Mouse (Mus musculus) megakaryocyte, adult 5-6 weeks (primary cell): Measurements from ENCODE around the gene Tnfrsf19. TPM values are rescaled to one million over a fixed set of nuclear protein-coding genes. Genes with fewer than 3 reads are reported as not detected.

Source experiments
- ATAC-seq: 2 replicates; pipeline ENCODE4 v1.8.0; 2016; ENCODE audit warnings: mild to moderate bottlenecking, inconsistent platforms; ENCODE audit not compliant: poor library complexity, severe bottlenecking
- total RNA-seq, 2 experiments: library from RNA; stranded (forward) in 1 of 2; stranded (reverse) in 1 of 2; fragments of 153-499, 151-499 nt in 1 of 2; fragments of 221-1000, 200-1000 nt in 1 of 2; gene quantifications; 2 replicates each; pipeline versions ENCODE4 v1.2.3 to v1.2.4; 2015 to 2017

Tnfrsf19 gene
- total RNA-seq (2015) (0.16 TPM in 1 of 2 replicates, not detected in the other), total RNA-seq (2017) (0.29 and 0.45 TPM in 2 replicates)

DNA sequence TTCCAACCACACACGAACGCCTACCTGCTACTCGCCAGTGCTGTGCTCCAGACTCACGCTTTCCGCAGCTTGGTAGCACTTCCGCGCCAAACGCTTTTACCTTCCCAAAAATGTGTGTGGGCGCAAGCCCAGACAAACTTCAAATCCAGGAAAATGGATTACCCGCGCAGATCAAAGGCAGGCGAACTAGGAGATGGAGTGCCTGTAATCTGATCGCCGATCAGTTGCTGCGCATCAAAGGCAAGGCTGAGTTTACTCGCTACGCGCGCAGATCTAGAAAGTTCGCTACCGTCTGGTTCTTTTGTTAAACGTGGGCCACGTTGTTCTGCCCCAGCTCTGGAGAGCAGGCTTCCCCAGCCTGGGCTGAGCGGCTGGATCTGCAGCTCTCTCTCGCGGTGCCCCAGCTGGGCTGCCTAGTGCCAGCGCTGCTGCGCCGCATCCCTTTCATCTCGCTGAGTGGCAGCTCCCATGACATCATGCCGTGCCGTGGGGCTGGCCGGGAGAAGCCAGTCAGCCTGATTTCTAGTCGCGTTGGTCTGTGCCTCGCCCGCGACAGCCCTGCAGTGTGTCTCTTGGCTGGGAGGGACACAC lies at the start of gene Tnfrsf19:
Gene Tnfrsf19, minus strand, starts transcription at position 400 of the 591 bp plus-strand sequence.
- ATAC-seq, result peak; percentile 66

DNA sequence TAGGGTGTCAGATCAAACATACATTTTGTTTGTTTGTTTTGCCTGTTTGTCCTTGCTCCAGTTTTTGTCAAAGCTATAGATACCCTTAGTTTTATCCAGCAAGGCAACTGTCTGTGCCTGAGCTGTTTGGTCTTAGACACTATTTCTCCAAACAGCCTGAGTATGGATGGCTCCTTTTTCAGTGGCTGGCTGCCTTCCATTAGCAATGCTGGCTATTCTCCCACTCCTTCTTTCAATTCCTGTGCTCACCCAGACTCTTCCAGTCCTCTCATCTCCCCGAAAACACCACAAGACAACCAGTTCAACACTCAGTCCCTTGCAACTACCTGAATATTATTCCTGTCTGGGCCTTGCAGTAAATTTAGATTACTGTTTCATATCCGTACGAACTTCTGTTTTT lies 45.8 kb upstream of the Tnfrsf19 start:
- ATAC-seq, result no peak

DNA sequence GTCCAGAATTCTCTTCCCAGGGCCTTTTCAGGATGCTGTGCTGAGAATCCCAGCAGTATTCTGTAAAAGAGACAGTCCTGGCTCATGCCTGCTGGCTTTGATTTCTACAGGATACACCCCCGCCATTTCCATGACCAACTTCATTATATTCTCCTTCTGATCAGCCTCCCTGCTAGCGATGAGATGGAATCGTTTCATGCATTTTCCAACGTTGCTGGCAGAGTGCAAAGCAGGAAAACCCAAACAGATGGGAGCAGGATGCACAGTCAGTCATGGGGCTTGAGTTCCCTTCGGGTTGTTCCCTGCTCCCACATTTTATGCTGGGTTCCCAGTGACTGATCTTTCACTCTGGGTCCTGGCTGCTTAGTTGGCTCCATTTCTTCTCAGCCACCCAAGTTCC lies 44.7 kb upstream of the Tnfrsf19 start:
- ATAC-seq, result no peak

DNA sequence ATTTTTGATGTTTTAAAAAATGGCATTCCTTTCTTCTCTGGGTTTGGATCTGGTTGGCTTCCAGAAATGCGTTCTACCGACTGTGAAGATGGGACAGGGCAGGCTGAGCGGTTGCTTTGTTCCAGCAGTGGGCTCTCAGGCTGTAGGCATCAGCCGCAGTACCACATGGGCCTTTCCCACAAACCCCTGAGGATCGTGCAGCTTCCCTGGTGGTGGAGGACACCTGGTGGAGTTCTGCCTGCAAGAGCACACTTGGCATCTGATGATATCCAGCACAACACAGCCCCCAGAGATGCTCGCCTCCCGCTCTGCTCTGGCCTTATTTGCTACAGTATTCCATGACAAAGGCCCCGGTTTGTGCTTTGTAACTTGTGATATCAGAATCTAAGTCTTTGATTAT lies 41.9 kb upstream of the Tnfrsf19 start:
- ATAC-seq, result no peak

DNA sequence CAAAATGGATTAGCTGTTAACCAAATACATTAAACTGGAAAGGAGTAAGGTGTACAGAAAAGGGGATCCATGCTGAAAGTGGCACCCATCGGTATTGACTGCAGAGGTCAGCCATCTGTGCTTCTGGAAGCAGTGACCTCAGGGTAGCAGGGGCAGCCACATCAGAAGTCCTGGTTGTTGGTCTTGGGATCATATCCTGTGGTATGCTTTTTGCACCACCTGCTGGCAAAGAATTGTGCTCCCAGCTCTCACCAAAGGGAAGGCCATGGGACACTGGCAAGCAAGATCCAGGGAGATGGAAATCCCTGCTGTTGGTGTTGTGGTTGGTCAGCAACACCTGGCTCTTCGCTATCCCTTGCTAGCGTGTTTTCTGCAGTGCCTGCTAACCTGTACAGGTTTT lies 39.0 kb upstream of the Tnfrsf19 start:
- no peak for ATAC-seq

DNA sequence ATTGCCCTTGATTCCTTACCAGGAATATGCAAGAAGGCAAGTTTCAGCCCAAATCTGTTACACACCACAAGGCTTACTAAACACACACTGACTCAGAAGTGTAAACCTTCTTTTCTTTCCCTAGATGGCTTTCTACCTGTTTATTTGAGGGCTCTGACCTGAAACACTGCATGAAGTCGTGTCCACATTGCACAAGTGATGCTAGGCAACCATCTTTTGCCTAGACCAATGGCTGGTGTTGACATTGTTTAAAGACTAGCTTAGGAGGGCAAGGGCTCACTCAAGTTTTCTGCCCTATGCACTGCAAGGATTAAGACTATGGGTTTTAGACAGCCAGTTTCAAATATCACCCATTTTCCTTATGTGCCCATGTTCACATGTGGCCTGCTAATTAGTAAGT lies 23.3 kb upstream of the Tnfrsf19 start:
- ATAC-seq, result no peak

DNA sequence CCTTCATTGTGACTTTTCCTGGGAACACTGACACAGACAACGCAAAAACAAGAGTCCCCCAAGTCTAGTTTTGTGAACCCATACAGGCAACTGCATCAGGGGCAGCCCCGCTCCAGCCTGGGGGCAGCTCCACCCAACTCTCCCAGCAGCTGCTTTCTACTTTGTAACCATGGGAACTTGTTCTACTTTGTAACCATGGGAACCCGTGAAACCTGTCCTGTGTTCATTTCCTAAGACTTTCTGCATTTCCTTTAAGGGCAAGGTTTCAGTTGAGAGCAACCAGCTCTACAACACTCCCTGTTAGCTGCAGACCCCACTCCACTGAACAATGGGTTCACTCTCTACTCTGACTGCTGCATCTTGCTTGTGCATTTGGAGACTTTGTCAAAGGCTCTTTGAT lies 15.4 kb upstream of the Tnfrsf19 start:
- ATAC-seq, result no peak

DNA sequence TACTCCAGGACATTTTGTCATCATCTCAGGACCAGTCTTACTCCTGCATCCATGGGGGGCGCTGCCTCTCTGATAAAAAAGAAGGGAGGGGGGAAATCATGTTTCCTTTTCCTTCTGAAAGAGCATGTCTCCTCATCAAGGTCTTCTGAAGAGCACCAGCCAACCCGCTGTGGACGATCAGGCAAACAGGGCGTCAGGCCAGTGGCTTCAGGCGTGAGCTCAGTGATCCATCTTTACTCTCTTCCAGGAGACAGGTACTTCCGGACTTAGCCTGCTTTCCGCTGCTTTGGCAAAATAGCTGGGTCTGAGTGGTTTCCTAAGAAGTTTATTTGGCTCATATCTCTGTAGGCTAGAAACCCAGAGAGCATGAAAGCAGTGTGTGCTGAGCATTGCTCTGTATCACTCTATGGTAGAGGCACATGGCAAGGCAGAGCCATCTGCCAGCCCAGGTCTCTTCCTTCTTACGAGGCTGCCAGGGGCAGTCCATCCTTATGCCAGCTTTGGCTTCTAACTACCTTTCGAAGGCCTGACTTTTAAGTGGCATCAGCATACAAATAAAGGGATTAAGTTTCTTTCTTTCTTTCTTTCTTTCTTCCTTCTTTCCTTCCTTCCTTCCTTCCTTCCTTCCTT lies 13.1 kb upstream of the Tnfrsf19 start:
- ATAC-seq, result no peak

DNA sequence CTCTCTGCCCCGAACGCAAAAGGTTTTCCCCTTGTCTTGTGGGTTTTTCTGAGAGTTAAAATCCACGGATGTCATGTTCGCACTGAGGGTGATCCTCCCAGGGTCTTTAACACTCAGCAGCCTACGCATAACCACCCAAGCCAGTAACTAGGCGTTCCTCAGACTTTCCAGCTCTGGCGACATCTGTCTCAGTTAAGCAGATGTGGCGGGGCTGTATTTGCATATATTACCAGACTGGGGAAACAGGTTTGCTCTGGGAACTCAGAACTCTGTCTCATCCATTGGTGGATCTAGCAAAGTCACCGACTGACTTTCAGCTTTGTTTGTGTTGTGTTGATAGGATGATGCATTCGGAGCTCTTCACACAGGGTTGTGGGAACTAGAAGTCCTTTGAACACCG lies 10.7 kb upstream of the Tnfrsf19 start:
- no peak; the same call in 1 of the 2 replicates for ATAC-seq

DNA sequence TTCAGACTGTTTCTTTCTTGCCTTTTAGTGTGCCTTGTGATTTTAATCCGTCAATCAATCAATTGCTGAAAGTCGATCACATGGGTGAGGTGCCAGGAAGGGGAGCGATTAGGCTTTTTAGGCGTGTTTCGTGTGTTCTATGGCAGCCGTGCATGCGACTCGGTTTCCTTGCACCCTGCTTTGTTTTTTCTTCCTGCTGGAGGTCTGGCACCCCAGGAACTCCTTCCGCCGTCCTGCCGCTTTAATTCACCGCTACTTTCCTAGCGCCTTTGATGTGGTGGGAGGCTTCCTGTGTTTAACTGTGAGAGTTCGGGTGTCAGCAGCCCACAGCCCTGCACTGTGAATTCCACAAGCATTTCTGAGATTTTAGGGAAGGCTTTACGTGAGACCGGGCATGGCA lies 10.2 kb upstream of the Tnfrsf19 start:
- ATAC-seq, result no peak

DNA sequence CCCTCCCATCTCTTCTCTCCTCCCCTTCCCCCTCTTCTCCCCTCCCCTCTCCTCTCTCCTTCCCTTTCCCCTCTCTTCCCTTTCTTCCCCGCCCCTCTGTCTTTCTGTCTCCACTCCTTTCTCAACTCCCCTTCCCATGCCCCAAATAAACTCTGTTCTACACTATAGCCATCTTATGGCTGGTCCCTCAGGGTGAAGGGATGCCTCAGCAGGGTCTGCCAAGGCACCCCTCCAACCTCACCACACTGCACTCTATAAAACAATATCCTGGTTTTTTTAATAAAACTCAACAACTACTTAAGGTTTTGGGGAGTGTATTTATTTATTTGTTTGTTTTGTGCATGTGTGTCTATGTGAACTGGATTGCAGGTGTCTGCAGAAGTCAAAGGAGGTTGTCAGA lies 9.6 kb upstream of the Tnfrsf19 start:
- no peak for ATAC-seq

DNA sequence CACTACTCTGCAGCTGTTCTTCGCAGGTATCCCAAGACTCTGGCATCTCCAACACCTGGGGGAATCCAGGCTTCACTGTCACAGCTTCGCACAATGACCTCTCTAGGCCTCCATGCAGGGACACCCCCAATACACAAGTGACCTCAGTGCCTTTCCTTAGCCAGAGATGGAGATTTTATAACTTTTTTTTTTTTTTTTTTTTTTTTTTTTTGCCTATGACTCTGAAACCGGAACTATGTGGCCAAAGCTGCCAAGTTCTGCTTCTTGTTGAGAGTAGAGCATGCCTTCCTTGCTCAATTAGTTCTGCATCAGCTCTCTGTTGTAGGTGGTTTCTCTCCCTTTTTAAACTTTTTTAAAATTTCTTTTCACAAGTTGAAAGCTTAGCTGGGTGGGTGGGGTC lies 5.9 kb upstream of the Tnfrsf19 start:
- ATAC-seq, result peak; percentile 62; the same call in 1 of the 2 replicates

DNA sequence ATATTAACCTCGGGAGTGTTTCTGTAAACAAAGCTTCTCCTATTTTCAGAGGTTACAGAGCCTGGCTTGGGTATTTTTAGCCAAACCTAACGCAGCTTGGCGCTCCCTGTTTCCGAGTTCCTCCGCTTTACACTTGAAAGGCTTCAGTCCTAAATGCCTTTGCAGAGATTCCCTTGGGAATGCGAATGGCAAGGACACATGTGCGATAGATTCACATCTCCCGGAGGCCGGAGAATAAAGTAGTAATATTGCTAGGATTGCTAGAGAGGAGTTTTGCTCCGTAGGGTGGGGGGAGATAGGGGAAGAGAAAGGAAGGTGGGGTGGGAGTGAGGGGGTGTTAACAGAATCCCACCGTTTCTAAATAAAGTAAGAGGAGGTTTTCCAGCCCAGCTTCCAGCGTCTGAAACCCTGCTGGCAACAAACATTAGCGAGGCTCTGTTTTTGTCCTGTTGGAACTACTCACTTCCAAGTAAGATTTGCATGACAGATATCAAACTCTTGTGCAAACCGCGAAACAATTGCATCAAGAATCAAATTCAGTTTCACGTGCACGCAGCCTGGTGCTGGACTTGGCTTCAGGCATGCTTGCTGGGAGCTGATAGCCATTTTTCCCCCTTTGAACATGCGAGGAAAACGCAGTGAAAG lies 722 bp downstream of the Tnfrsf19 start:
- no peak for ATAC-seq

DNA sequence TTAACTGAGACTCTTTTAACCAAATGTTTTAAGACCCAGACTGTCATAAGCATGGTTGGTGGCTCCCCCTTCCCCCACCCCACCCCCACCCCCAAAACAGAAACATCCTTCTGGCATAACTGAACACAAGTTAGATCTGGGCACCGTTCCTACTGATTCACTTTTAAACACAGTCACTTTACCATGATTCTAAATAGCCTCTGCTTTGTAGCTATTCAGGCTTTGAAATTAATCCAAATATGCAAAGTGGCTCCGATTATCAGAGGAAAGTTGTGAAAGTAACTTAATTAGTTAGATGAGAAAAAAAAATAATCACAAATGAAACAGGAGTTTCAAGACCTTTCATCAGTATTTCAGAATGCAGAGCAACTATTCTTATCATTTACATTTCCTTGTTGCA lies 2.0 kb downstream of the Tnfrsf19 start:
- ATAC-seq, result no peak

DNA sequence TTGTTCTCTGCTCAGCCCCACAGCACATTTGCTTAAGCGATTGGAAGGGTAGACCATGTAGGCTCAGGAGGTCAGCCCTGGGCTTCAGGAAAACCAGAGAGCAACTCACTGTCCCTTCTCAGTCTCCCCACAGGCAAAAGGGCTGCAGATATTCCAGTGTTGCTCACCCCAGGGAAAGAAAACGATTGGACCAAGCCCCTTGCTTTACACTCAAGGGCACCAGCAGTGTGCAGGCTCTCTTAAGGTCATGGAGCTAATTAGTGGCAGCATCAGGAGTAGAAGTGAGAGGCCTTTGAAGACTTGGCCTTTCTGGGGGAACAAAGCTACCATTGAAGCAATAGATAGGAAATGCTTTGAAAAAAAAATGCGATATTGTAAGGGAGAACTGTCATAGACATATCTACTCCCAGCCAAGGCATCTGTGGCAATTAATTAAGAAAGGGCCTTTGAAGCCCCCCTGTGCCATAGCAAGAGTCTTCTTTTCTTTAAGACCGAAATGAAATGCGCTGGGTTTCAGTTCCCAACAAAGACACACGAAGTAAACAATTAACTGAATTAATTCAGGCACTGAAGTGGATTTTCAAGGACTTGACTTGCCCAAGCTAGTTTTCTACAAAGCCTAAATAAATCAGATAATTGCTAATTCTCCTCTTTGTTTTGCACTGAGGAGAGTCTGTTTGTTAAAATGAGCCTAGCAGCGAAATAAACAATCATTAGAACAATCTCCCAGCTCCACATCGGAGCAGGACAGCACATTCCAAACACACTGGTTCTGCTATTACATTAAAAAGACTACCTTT lies 2.6 kb downstream of the Tnfrsf19 start:
- ATAC-seq, result no peak

DNA sequence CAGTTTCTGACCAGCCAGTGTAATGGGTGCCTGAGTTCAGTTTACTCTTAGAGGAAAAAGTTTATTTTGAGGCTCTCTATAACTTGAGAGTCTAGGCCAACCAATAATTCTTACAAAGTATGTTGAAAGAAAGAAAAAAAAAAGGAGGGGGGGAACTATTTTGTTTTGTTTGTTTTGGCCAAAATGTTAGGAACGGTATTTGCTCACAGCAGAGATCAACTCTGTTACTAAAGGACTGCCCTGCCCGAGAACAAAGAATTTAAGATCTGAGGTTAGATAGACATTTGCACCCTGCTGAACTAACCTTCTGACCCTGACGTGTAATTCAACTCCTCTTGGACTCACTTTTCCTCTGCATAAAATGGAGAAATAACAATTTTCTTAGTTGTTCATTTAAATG lies 4.0 kb downstream of the Tnfrsf19 start:
- ATAC-seq, result no peak

DNA sequence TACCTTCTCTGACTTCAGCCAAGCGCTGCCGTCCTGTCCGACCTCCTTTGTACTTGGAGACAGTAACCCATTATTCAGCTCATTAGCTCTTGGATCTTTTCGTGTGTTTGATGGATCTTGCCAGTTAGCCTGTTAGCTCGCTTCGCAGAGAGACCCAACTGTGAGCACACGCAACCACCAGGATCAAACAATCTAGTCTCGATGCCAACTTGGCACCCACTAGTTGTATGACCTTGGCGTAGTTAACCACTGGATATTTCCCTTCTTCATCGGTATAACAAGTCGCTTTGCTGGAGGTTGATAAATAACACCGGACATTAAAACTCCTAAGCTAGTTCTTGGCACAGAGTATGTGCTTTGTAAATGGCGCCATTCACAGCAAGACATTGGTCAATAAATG lies 6.1 kb downstream of the Tnfrsf19 start:
- ATAC-seq, result no peak

DNA sequence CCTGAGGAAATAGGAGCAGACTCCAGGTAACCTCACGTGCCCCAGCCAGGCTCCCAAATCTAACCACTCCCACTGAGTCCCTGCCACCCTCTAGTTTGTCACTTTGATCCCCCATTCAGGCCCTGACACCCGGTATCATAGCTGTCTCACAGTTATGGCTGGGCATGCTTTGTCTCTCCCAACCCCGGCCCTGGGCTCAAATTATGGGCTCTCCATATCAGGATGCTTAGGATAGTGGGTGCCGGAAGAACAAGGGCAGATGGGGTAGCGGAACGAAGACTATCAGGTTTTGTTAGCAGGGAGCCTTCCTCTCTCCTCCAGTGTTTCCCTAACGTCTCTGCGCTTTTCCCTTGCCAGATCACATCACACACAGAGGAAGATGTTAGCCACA lies 8.2 kb downstream of the Tnfrsf19 start:
- ATAC-seq, result no peak

DNA sequence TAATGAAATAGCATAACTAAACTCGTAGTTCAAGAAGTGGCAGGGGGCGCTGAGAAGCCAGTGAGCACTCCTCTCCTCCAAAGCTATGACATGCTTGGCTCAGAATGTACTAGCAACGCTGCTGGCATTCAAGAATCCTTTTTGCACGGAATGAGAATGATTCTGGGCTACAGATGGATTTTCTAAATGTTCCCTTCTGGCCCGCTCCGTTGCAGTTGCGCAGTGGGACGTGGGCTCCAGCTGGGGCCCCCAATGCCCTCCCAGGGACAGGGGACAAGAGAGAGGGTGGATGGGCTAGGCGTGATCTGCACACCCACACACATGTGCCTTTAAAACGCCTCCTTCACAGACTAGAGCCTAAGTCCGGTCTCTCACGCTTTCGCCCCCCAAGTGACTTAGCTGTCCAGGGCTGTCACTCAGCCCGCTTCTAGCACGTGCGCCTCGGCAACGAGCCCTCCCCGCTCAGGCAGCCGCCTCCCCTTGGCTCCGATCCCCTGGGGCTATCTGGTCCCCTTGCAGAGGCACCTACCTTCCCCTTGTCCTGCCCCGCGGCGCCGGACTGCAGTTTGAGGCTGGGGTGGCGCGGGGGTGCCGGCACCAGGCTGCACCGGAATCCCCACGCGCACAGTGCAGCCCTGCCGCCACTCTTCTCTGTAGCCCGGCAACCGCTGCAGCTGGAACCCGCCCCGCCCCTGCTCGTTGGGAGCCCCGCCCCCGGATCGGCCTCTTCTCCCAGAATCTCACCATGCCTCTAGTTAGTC lies 8.8 kb downstream of the Tnfrsf19 start:
- ATAC-seq, result no peak

DNA sequence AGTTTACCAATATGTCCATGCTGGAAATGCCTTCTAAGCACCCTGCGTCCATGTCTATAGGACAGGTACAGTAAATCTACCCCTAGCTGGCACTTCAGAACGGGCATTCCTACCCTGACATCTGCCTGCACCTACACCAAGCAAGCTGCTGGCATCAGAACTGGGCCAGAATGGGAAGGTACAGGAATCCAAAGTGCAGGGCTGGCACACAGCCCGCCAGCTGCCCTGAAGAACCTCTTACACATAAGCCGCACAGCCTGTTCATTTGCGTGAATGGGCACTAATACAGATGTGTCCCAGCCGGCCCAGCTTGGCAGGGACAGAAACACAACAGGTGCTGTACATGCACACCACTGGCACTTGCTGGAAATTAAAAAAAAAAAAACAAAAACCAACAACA lies 15.9 kb downstream of the Tnfrsf19 start:
- ATAC-seq, result no peak

DNA sequence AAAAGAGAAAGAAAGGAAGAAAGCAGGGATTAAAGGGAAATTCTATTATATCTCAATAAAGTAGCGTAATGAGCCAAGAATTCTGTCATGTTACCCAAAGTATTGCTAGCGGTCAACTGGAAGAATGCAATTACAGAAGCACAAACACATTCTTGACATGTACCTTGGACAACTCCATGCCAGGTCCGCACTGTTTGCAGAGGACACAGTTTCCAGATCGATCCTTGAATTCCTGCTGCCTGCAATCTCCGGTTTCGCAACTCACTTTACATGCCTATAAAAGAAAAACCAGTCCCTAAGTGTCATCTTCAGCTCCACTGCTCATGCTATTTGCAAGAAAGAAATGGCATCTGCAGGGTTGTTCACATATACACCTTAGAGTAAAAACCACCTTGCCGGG lies 22.3 kb downstream of the Tnfrsf19 start:
- ATAC-seq, result no peak
